Mouse (Mus musculus) limb, embryonic 11.5 days (tissue): Measurements from ENCODE around the gene Nxpe3. TPM values are rescaled to one million over a fixed set of nuclear protein-coding genes. Genes with fewer than 3 reads are reported as not detected.

Experiments
- ATAC-seq: fragments of 200-750 bp; cut with Nextera tagmentation; 2 replicates; pipeline ENCODE4 v1.8.0; 2017; ENCODE audit warnings: low read depth; ENCODE audit not compliant: insufficient number of reproducible peaks, low FRiP score, low TSS enrichment
- DNase-seq: peaks from one replicate; pipeline ENCODE4 v3.0.0-alpha.2; 2015; ENCODE audit warnings: low spot score
- H3K27ac ChIP-seq: fragments of 300-500 bp; sonication (generic); replicated peaks from 2 replicates; pipeline ENCODE4 v1.5.1; 2014; ENCODE audit warnings: low read depth, mild to moderate bottlenecking, low read length
- H3K27me3 ChIP-seq: fragments of 300-500 bp; sonication (generic); 2 replicates; pipeline ENCODE4 v1.6.1; 2014; ENCODE audit warnings: mild to moderate bottlenecking, low read length, mixed read lengths; ENCODE audit not compliant: control insufficient read depth, insufficient read depth
- H3K36me3 ChIP-seq: fragments of 300-500 bp; sonication (generic); 2 replicates; pipeline ENCODE4 v1.6.1; 2014; ENCODE audit warnings: mild to moderate bottlenecking, low read length, moderate library complexity, mixed read lengths; ENCODE audit not compliant: control insufficient read depth, insufficient read depth
- H3K4me1 ChIP-seq: fragments of 300-500 bp; sonication (generic); 2 replicates; pipeline ENCODE4 v1.6.1; 2014; ENCODE audit warnings: low read length, mixed read lengths; ENCODE audit not compliant: control insufficient read depth, insufficient read depth
- H3K4me2 ChIP-seq: fragments of 300-500 bp; sonication (generic); 2 replicates; pipeline ENCODE4 v1.6.1; 2014; ENCODE audit warnings: low read depth, mild to moderate bottlenecking, moderate library complexity; ENCODE audit not compliant: severe bottlenecking
- H3K4me3 ChIP-seq: fragments of 300-500 bp; sonication (generic); 2 replicates; pipeline ENCODE4 v1.5.1; 2014; ENCODE audit warnings: low read depth, low read length
- H3K9ac ChIP-seq: fragments of 300-500 bp; sonication (generic); 2 replicates; pipeline ENCODE4 v1.6.1; 2014; ENCODE audit warnings: mild to moderate bottlenecking, low read length
- H3K9me3 ChIP-seq: fragments of 300-500 bp; sonication (generic); 2 replicates; pipeline ENCODE4 v1.6.1; 2016; ENCODE audit warnings: low read length; ENCODE audit not compliant: control insufficient read depth
- WGBS: fragments of 180-500 bp; shearing (Covaris S2); extraction: QIAGEN DNeasy Blood & Tissue Kit; methylation state at CpG from one replicate; pipeline ENCODE4 v1.1.7; 2014; 5-methylcytosine and 5-hydroxymethylcytosine counted together
- polyA plus RNA-seq: library from polyadenylated mRNA; unstranded; fragments of >200 nt; fragmentation: Nextera tagmentation; extraction: Ambion mirVana; gene quantifications from 2 replicates; pipeline ENCODE4 v1.2.1, GENCODE M21; 2014

Nxpe3 gene
- 0.94 and 1.0 TPM in 2 replicates for polyA plus RNA-seq

- WGBS, result under 1% methylated on average over 69 of the region's 74 CpGs
- Histone ChIP-seq H3K9me3 (no peaks in the 10 kb centered on the region), H3K4me3 (peak within 1 kb of the TSS; percentile 65)
These were observed at the start of gene Nxpe3 for GRCm38 (mm10) chr16:55894893-55895650. Gene Nxpe3, minus strand, starts transcription at chr16:55895285.

GRCm38 (mm10) chr16:55940781-55941180 is 45.7 kb upstream of the Nxpe3 start:
- DNase-seq, result no peak
- WGBS, result 93% methylated on average over 4 of the region's 4 CpGs
- no peak for ATAC-seq
- Histone ChIP-seq H3K4me1 (no peaks in the 10 kb centered on the region), H3K36me3 (no peaks in the 10 kb centered on the region), H3K9me3 (no peaks in the 10 kb centered on the region), H3K27ac (no peak overlapping the region), H3K4me2 (no peak overlapping the region), H3K27me3 (no peaks in the 10 kb centered on the region), H3K4me3 (no peak overlapping the region), H3K9ac (no peak overlapping the region)

More at GRCm38 (mm10) chr16:55894893-55895650, at the start of gene Nxpe3:
- Histone ChIP-seq H3K27me3 (no peaks in the 10 kb centered on the region), H3K36me3 (no peaks in the 10 kb centered on the region), H3K4me1 (no peaks in the 10 kb centered on the region), H3K9ac (peak within 1 kb of the TSS; percentile 69), H3K27ac (no peak within 1 kb of the TSS), H3K4me2 (peak within 1 kb of the TSS; percentile 60)
- ATAC-seq (peak; percentile 93), DNase-seq (peak; percentile 92)

GRCm38 (mm10) chr16:55939703-55940102 is 44.6 kb upstream of the Nxpe3 start:
- ATAC-seq (no peak), DNase-seq (no peak)
- WGBS, result 80% methylated on average over 6 of the region's 6 CpGs
- Histone ChIP-seq H3K27ac (no peak overlapping the region), H3K27me3 (no peaks in the 10 kb centered on the region), H3K4me1 (no peaks in the 10 kb centered on the region), H3K36me3 (no peaks in the 10 kb centered on the region), H3K9ac (no peak overlapping the region), H3K4me3 (no peak overlapping the region), H3K4me2 (no peak overlapping the region), H3K9me3 (no peaks in the 10 kb centered on the region)

GRCm38 (mm10) chr16:55938761-55939160 is 43.7 kb upstream of the Nxpe3 start:
- no peaks in the 10 kb centered on the region for H3K4me1 ChIP-seq
- WGBS, result 84% methylated on average over 4 of the region's 4 CpGs

GRCm38 (mm10) chr16:55934453-55935037 is 39.5 kb upstream of the Nxpe3 start, which contains the start of gene Cep97:
Gene Cep97, minus strand, starts transcription at chr16:55934855.
- H3K4me2 ChIP-seq, result peak within 1 kb of the TSS; percentile 76
- no peaks in the 10 kb centered on the region for H3K9me3 ChIP-seq
- H3K36me3 ChIP-seq, result peaks cover 2% of the 10 kb centered on the region; the same call in 1 of the 2 replicates
- peak within 1 kb of the TSS; percentile 72 for H3K9ac ChIP-seq
- H3K27me3 ChIP-seq, result no peaks in the 10 kb centered on the region
- no peaks in the 10 kb centered on the region for H3K4me1 ChIP-seq
- peak within 1 kb of the TSS; percentile 61 for H3K4me3 ChIP-seq
- H3K27ac ChIP-seq, result peak within 1 kb of the TSS; percentile 45; the same call in 1 of the 2 replicates
- peak; percentile 92 for DNase-seq
- WGBS, result under 1% methylated on average over 24 of the region's 24 CpGs
- ATAC-seq, result peak; percentile 98

More at GRCm38 (mm10) chr16:55938761-55939160, 43.7 kb upstream of the Nxpe3 start:
- no peaks in the 10 kb centered on the region for H3K36me3 ChIP-seq
- no peak overlapping the region for H3K4me2 ChIP-seq
- H3K9ac ChIP-seq, result no peak overlapping the region
- ATAC-seq, result no peak
- no peak for DNase-seq
- H3K9me3 ChIP-seq, result no peaks in the 10 kb centered on the region
- H3K27me3 ChIP-seq, result no peaks in the 10 kb centered on the region
- no peak overlapping the region for H3K27ac ChIP-seq
- no peak overlapping the region for H3K4me3 ChIP-seq

GRCm38 (mm10) chr16:55933681-55934343 is 38.7 kb upstream of the Nxpe3 start:
- H3K27me3 ChIP-seq, result no peaks in the 10 kb centered on the region
- ATAC-seq (peak; percentile 45; the same call in 1 of the 2 replicates), DNase-seq (peak; percentile 73)
- H3K36me3 ChIP-seq, result peaks cover 2% of the 10 kb centered on the region; the same call in 1 of the 2 replicates
- 2% methylated on average over 32 of the region's 32 CpGs for WGBS
- H3K4me2 ChIP-seq, result peak overlapping the region; percentile 76
- no peaks in the 10 kb centered on the region for H3K9me3 ChIP-seq
- H3K4me3 ChIP-seq, result peak overlapping the region; percentile 61
- H3K27ac ChIP-seq, result peak overlapping the region; percentile 45; the same call in 1 of the 2 replicates
- peak overlapping the region; percentile 72 for H3K9ac ChIP-seq
- no peaks in the 10 kb centered on the region for H3K4me1 ChIP-seq

GRCm38 (mm10) chr16:55924010-55924409 is 28.9 kb upstream of the Nxpe3 start:
- Histone ChIP-seq H3K4me2 (no peak overlapping the region), H3K9me3 (no peaks in the 10 kb centered on the region), H3K27ac (no peak overlapping the region), H3K4me1 (no peaks in the 10 kb centered on the region), H3K4me3 (no peak overlapping the region), H3K9ac (no peak overlapping the region), H3K27me3 (no peaks in the 10 kb centered on the region), H3K36me3 (no peaks in the 10 kb centered on the region; the same call in 1 of the 2 replicates)
- DNase-seq (no peak), ATAC-seq (no peak)
- 92% methylated on average over 4 of the region's 4 CpGs for WGBS

GRCm38 (mm10) chr16:55922079-55922478 is 27.0 kb upstream of the Nxpe3 start:
- WGBS, result 92% methylated on average over 10 of the region's 10 CpGs
- H3K4me1 ChIP-seq, result no peaks in the 10 kb centered on the region
- no peak for DNase-seq
- no peaks in the 10 kb centered on the region for H3K9me3 ChIP-seq
- H3K4me2 ChIP-seq, result no peak overlapping the region
- no peaks in the 10 kb centered on the region for H3K27me3 ChIP-seq
- H3K27ac ChIP-seq, result no peak overlapping the region
- no peak overlapping the region for H3K4me3 ChIP-seq
- no peak for ATAC-seq
- no peaks in the 10 kb centered on the region for H3K36me3 ChIP-seq
- no peak overlapping the region for H3K9ac ChIP-seq
